Mouse (Mus musculus) ES-Bruce4 (cell line): ENCODE measurements around the gene Entpd1.

Experiments used
- CTCF ChIP-seq: IDR thresholded peaks from one replicate; pipeline ENCODE4 v1.8.1; 2011; ENCODE audit warnings: low read depth, low read length
- EP300 ChIP-seq: IDR thresholded peaks from 2 replicates; pipeline ENCODE4 v1.6.1; 2011; ENCODE audit warnings: low read depth, low read length; ENCODE audit not compliant: insufficient read depth

DNA sequence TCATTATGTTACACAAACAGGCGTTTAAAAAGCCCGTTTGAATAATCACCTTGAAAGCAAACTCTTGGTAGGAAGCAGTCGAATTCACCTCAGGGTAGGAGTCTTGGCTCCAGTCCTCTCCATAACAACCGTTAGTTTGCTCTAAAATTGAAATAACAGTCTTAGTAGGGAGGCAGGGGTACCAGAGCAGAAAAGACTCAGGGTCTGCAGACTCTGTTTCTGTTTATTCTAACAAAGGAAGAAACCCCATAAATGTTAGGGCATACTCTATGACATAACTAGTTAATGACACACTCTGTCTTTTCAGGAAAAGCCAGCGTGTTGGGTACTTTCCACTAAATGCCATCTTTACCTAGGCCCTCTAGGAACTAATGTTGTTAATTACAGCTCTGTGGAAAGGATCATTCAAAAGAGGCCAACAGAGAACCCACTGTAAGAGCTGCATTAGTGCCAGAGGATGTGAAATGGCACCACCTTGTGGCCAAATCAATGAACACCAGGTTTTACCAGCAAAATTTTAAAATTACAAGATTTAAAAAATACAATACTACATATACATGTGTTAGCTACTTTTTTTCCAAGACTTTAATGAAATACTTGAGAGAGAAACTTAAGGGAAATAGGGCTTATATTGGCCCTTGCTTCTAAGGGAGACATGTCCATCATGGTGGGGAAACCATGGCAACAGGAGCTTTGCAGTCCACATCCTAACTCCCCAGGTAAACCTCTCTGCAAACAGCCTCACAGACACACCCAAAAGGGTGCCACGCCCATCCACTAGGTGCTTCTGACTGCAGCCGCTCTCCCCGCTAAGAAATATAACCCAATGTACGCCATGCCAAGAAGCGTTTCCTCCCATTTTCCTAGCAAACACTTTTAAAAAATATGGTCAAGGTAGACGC lies 110.2 kb downstream of the Entpd1 start:
- TF ChIP-seq CTCF (no peak), EP300 (no peak)
